Comparison of ENCODE assay signal across 8 mouse cellular contexts in genomic region chr1:91413030-91413506, GRCm38 (mm10). TPM values are rescaled to one million over a fixed set of nuclear protein-coding genes. Genes with fewer than 3 reads are reported as not detected.
A peak's percentile ranks its signal among the peaks of the same experiment; 100 is the strongest.
DNase-seq lines count a peak whose midpoint lies in the region; ATAC-seq lines count a peak whose summit lies in the region.

No protein-coding gene starts in this region.

- peak overlapping the region; percentile 73 for H3K9ac ChIP-seq in hindbrain, embryonic 15.5 days

- H3K4me1 ChIP-seq in hindbrain, embryonic 15.5 days (replicated peaks), result peaks cover 35% of the 10 kb centered on the region

- no peaks in the 10 kb centered on the region for H3K27me3 ChIP-seq in hindbrain, embryonic 15.5 days

- ATAC-seq in hindbrain, embryonic 15.5 days (ENCODE audit: low FRiP score, low read depth), result peak; percentile 94

- DNase-seq in WW6 (ENCODE audit: low read depth, low spot score), result peak; percentile 87
- DNase-seq in cerebellum, postnatal 36 days, result peak; percentile 88 to 92
- DNase-seq in frontal cortex, postnatal 36 days (ENCODE audit: low spot score in 2 of 2), result peak; percentile 86 to 93
- DNase-seq in left cerebral cortex, adult 11 months (ENCODE audit: low spot score), result peak; percentile 87
- DNase-seq in lung, postnatal 36 days, result peak; percentile 98
- DNase-seq in retina, embryonic 14.5 days (ENCODE audit: low spot score), result peak; percentile 98
- peak; percentile 94 to 97 for DNase-seq in thymus, postnatal 36 days

- 0 out of 2 replicates have a peak, but pooled peaks cover 4% of the 10 kb centered on the region for H3K36me3 ChIP-seq in hindbrain, embryonic 15.5 days

- H3K27ac ChIP-seq in hindbrain, embryonic 15.5 days (replicated peaks), result peak overlapping the region; percentile 91

- H3K9me3 ChIP-seq in hindbrain, embryonic 15.5 days, result no peaks in the 10 kb centered on the region

- H3K4me3 ChIP-seq in hindbrain, embryonic 15.5 days, result peak overlapping the region; percentile 77

- H3K4me2 ChIP-seq in hindbrain, embryonic 15.5 days, result peak overlapping the region; percentile 94

- under 1% methylated on average over 34 of the region's 34 CpGs for WGBS in hindbrain, embryonic 15.5 days

RNA-seq across cellular contexts. Expression of gene Hes6, which starts 0.8 kb away (rescaled TPM):
- polyA plus RNA-seq in hindbrain, embryonic 15.5 days (2015; fragmentation: Nextera tagmentation; extraction: Ambion mirVana), result 172 and 212 TPM in 2 replicates

RNA-seq across cellular contexts. Expression of gene Ilkap, which starts 14.5 kb away (rescaled TPM):
- polyA plus RNA-seq in hindbrain, embryonic 15.5 days (2015; fragmentation: Nextera tagmentation; extraction: Ambion mirVana), result 145 and 147 TPM in 2 replicates

RNA-seq across cellular contexts. Expression of gene Per2, which starts 46.1 kb away (rescaled TPM):
- polyA plus RNA-seq in hindbrain, embryonic 15.5 days (2015; fragmentation: Nextera tagmentation; extraction: Ambion mirVana), result 6.0 and 6.1 TPM in 2 replicates

RNA-seq across cellular contexts. Expression of gene Erfe, which starts 46.8 kb away (rescaled TPM):
- 0.33 and 0.54 TPM in 2 replicates for polyA plus RNA-seq in hindbrain, embryonic 15.5 days (2015; fragmentation: Nextera tagmentation; extraction: Ambion mirVana)

Comparison
In these comparisons a context has a peak if more than half of its experiments do, and no peak if none do; other contexts are left out.
1. Peak in every context shown above with its lines: DNase-seq, ATAC-seq, H3K4me3 ChIP-seq and H3K27ac ChIP-seq.